Mouse (Mus musculus) cerebellum, postnatal 10 days (tissue): Measurements from ENCODE around the gene Rbpms2.
A peak's percentile ranks its signal among the peaks of the same experiment; 100 is the strongest.
"Not testable (repeated sequence)": the region's sequence is repeated elsewhere in the genome, so short reads cannot be mapped to it uniquely, and the experiment has no call there.

Source experiments
- DNase-seq, 2 experiments: peaks; one replicate each; pipeline ENCODE4 v3.0.0; 2021; ENCODE audit warnings: mixed read lengths in 2 of 2

Gene Rbpms2

DNA sequence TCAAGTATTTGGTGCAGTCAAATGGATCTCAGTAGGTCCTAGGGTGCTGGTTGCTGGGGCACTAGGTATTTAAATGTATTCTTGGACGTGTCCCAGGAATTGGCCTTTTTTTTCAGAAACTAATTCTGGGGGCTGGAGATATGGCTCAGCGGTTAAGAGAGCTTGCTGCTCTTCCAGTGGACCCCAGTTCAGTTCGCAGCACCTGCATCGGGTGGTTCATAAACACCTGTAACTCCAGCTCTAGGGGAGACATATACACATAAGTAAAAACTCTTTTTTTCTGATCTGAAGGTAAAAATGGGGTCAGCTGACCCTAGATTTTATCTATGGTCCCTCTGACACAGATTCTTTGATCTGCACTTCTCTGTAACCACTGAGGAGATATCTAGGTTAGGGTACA lies 8.3 kb upstream of the Rbpms2 start:
- no peak for DNase-seq

DNA sequence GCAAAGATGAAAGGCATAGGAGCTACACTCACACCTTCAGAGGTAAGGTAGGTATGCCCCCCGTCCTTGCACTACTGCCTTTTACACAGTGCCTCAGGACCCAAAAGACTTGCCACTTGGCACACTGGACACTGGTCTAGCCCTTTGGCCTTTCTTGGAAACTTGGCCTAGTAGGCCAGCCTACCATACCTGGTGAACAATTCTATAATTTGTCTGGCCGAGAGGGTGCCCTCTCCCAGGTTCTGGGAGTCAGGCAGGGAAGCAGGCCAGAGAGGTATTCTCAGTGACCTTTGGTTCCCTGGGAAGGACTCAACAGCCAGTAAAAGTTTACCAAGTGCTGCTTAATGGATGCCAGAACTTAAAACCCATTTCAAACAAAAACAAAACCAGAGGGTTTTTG lies 7.8 kb upstream of the Rbpms2 start:
- no peak for DNase-seq

DNA sequence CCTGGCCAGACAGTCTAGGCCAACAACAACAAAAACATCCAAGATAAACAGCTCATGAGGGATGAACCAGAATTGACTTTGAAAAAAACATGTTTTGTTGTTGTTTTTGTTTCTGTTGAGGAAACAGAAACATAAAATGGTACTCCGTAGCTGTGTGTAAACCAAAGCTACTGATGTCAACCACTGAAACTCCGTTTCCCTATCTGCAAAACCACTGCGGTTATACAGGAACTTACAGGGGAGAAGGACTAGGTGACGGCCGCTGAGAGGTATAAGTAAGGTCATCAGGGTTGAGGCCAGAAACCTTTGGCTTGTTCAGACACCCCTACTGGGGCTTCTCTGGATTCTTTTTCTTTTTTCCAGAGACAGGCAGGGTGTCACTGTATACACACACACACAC lies 6.6 kb upstream of the Rbpms2 start:
- DNase-seq = no peak

DNA sequence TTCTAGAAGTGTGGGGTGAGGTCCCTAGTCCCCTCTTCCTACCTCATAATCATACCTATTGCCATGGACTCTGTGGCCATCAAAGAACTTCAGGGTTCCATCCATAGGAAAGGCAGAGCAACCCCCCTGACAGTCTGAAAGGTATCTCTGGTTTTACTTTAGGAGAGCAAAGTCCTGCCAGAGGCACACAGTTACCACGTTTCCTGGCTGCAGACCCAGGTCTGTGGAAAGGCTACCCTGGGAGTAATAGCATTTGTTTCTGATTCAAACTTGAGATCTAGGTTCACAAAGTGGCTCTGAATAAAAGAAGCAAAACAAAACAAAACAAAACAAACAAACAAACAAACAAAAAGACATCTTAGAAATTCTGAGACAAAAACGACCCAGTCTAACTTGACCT lies 5.2 kb upstream of the Rbpms2 start:
- no peak for DNase-seq

DNA sequence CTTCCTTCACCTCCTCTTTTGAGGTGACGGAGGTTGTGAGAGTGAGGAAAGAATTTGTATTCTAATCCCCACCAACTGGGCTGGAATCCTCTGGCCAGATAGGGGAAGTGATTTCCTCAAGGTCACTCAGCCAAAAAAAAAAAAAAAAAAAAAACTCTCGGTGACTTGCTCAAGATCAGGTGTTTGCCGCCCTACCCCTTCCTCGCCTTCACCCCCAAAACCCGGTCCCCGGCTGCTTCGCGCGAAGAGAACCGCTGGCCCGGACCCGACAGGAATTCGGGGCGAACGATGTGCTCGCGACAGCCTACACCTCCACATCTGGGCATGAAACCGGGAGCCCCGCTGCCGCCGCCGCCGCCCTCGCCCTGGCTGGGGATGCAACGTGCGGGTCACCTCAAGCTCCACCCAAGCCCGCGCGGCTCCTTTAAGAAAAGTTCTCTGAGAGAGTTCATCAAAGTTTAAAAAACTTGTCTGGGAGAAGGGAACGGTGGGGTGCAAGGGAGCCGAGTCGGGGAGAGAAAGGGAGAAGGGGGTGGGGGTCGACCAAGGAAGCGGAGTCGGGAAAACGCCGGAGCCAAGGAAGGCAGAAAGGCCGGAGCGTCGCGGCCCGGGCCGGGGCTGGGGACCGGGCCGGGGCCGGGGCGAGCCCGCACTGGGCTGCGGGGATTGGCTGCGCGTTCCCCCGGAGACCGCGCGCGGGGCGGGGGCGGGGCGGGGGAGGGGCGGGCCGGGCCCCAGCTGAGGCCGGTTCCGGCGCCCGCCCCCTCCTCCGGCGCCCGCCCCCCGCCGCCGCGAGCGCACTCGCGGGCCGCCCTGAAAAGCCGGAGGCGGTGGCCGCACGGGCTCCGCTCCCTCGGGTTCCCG lies 551 bp downstream of the Rbpms2 start:
- peak; percentile 23 to 50 for DNase-seq

DNA sequence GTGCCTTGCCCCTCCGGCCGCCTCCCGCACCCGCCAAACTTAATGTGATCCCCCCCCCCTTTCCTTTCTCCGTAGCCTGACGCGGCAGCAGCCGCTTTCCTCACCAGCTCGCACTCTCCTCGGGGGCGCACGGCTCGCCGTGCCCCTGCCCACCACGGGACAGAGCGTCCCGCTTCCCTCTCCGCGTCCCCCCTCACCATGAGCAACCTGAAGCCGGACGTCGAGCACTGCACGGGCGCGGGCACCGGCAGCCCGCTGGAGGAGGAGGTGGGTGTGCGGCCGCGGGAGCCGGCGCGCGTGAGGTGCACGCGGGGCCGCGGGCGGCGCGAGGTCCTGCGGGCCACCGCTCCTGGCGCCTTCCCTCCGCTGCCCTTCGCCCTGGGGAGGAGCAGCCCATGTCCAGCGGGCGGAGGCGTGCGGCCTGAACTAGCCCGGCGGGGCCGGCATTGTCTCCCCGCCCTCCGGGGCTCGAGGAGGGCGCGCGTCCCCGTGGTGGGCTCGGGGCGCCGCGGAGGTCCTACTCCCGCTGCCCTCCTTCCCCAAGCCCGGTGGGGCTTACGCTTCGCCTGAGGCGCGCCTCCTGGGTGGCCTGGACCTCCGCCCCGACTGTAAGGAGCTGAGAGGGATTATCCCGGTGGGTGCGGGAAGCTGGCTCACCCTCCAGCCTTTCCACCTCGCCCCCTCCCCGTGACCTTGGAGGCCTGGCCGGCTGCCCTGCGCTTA lies 1.3 kb downstream of the Rbpms2 start:
- peak; percentile 32 for DNase-seq

DNA sequence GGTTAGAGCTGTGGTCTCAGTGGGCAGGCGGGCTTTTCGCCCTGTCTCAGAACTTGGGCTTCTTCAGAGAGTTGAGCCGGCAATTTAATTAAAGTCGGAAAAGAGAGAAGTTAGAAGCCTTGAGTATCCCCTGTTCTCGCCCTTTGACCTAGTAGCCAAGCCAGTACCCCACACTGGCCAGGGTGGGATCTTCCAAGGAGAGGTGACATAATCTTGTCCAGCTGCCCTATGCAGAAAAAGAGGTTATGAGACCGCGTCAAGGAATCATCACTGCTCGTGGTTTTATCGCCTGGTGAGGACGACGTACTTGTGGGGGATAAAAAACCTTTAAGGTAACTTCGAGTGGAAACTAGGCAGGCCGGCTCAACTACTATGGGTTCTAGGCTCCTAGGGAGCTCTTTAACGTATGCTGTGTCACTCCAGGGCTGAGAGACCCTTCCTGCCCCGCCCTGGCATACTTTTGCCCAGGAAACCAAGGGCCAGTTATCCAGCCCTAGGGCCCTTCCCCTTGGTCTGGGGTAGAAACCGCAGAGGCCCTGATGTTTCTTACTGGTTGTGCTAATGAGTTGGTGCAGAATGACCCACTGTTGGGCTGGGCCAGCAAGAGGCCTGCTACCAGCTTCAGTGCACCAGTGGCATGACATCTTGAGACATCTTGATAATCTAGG lies 2.0 kb downstream of the Rbpms2 start:
- DNase-seq = no peak

DNA sequence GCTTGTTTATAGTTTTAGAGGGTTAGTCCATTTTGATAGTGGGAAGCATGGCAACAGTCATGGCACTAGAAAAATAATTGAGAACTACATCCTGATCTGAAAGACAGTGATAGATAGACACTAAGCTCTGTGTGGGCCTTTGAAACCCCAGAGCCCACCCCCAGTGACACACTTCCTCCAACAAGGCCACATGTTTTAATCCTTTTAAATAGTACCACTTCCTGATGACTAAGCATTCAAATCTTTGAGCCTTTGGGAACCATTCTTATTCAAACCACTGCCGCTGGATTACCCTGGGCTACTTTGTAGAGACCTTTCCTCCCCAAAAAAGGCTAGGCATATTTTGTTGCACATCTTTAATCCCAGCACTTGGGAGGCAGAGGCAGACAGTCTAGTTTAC lies 6.3 kb downstream of the Rbpms2 start:
- DNase-seq = no peak

DNA sequence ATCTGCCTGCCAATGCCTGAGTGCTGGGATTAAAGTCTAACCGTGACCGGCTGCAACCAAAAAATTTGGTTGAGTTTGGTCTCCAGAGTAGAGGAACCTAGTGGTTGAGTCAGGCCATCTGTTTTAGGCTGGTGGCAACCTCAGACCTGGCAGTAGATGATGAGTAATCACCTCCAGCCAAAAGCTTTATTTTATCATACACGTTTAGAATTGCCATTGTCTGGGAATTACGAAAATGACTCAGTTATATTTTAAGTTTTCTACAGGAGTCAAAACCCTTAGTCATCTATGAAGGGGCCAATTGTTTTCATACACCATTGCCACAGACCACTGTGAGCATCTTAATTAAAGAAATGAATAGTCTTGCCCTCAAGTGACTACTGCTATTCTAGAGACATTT lies 7.5 kb downstream of the Rbpms2 start:
- no peak for DNase-seq

DNA sequence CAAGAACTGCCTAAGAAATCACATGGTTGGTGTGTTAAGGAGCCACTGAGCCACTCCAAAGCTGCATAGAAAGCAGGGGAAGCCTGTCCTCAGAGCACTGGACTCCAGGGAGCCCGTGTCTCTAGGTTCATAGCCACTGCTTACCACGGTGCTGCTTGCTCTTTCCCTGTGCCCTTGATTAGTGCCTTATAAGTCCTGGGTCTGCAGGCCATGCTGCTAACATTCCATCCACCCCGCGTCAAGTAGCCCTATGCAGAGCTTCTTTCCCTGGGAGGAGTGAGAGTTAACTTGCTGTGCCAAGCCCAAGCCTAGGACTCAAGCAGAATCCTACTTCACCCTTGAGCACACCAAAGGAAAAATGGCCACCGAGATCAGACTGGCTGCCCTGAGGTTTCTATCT lies 9.6 kb downstream of the Rbpms2 start:
- DNase-seq = no peak

DNA sequence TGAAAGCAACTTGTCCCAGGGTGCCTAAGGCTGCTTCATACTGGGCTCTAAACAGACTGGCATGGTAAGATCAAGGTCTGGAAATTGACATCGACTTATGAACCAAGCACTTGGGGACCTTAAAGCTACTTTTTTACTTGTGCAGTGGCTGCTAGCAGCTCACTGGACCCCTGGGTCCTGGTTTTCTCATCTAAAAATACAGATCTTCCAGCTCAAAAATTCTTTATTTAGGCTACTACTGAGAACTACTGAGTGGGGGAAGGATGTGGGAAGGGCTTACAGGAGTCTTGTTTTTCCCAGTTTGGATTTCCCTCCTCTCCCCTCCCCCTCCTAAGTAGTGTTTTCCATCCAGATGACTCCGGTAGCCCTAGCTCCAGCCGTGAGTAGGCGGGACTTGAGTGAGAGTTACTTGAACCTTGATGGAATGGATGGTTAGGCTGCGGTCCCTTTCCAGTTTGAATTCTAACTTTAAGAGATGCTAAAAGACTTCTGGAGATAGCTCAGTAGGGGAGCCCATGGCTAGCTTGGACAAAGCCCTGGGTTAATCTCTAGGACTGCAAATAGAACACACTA lies 11.5 kb downstream of the Rbpms2 start:
- no peak for DNase-seq

DNA sequence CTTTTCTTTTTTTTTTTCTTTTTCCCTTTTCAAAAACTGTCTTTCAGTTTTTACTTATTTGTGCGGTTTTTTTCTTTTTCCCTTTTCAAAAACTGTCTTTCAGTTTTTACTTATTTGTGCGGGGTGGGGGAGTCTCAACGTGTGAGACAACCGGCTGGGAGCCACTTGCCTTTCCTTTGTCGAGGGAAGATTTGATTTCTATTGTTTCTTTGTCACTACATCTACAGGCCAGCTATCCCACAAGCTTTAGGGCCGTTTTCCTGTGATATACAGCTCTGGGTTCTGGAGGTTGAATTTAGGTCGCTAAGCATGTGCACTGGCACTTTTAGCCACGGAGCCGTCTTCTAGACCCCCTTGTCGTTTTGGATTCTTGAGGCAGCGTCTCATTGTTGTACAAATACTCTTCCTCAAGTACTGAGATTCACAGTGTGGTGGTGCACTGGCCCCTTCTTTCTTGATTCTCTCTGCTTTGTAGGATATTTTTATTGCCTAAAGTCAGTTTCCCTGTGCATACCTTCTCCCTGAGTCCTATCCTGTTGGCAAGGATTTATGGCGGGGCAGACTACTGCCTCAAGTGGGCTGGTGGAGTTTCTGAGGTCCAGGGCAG lies 12.1 kb downstream of the Rbpms2 start:
- DNase-seq = no peak

DNA sequence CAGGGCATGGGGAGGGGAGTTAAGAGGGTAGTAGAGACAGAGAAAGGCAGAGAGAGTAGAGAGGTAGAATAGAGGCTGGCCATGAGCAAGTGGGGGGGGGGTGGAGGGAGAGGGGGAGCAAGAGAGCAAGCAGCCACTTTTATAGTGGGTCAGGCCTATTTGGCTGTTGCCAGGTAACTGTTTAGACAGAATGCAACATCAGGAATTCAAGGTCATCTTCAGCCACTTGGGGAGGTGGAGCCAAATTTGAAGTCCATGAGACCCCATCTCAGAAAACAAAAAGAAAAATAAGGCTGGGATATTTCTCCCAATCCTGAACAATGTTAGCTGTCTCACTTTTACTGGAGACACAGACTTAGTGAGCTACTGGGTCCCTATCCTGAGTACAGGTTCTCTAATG lies 13.1 kb downstream of the Rbpms2 start:
- no peak for DNase-seq

DNA sequence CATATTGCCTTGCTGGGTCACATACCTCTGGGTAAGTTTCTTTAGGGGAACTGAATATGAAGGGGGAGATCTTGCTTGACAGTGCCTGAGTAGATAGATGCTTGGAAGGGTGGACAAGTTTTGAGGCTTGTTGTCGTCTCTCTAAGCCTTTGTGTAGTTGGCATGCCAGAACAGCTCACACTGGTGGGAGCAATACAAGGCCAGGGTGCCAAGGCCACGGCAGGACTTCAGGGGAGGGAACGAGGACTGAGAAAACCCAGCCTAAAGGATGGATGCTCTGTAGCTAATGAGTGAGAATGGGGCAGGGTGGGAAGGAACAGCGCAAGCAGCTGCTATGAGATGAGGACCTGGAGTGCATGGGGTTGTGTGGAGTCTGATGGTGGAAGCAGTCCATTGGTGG lies 15.5 kb downstream of the Rbpms2 start:
- DNase-seq = no peak

DNA sequence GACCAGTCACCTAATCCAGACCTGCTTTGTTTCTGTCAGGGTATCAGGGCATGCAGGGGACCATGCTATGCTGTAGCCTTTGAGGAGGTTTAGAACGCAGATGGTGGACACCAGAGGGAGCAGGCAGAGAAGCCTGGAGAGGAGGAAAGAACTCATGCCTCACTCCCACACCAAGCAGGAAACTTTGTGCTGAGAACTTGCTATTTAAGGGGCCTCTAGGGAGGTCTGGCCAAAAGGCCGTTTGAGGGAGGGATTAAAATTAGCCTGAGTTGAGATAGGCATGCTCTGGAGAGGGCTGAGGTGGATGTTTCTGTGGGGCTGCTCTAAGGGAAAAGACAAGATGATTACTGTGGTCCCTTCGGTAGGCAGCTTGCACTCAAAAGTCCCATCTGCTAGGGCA lies 16.5 kb downstream of the Rbpms2 start:
- DNase-seq = no peak

DNA sequence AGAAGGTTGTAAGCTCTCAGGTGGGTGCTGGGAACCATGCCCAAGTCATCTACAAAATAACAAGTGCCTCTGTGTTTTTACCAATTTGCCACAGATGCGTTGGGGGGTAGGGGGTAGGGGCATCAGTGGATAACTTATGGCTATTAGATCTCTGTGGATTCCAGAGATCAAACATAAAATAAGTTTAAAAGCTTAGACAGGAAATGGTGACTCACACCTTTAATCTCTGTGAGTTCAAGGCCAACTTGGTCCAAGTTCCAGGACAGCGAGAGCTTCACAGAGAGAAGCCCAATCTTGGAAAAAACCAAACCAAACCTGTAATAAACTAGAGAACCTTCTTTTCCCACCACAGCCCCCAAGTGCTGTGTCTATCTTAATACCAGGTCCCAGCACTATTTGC lies 17.3 kb downstream of the Rbpms2 start:
- DNase-seq = no peak

DNA sequence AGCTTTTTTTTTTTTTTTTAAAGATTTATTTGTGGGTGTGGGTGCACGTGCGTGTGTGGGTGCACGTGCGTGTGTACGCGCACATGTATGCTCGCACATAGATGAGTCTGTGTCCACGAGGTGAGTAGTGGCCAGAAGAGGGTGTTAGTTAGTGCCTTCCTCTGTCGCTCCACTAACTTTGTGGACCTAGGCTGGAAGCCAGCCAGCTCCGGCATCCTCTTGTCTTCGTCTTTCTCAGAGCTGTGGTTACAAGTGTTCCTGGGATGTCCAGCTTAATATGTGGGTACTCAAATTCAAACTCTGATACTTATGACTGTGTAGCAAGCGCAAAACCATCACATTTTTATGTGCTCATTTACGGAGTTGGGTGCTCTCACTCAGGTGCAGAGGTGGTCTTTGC lies 19.3 kb downstream of the Rbpms2 start:
- no peak for DNase-seq

DNA sequence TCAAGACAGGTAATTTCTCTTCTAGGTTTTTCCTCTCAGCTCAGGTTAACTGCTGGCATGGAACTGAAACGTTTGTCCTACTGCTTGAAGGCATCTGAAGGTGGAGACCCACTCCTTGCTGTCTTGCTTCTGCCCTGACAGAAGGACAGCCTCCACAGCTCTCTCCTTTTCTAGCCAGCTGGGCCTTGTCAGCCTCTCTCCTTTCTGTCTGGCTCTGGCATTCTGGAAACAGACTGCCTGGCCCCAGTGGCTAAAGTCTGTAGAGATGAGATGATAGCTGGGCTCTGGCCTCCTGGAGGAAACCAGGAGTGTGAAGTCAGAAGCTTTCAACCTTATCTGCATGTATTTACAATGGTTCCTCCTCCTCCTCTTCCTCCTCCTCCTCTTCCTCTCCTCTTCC lies 20.5 kb downstream of the Rbpms2 start:
- DNase-seq = no peak

DNA sequence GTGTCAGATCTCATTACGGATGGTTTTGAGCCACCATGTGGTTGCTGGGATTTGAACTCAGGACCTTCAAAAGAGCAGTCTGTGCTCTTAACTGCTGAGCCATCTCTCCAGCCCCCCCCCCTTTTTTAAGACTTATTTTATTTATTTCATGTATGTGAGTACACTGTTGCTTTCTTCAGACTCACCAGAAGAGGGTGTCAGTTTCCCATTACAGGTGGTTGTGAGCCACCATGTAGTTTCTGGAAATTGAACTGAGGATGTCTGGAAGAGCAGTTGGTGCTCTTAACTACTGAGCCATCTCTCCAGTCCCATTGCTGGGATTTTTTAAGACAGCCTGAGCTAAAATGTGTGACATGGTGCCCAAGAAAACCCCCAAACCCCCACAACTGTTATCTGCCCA lies 22.5 kb downstream of the Rbpms2 start:
- DNase-seq = not testable (repeated sequence)

DNA sequence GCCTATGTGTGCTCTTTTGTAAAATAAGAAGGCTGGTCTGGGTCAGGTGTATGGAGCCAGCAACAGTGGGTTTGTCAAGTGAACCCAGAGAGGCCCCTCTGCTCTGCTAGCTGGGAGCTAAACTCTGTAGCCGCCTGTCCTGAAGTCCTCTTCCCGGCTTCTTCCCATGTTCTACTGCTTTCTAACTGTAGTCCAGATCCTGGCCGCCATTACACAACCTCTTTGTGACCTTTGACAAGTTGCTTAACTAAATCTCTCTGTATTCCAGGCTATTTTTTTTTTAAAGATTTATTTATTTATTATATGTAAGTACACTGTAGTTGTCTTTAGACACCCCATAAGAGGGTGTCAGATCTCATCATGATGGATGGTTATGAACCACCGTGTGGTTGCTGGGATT lies 24.3 kb downstream of the Rbpms2 start:
- no peak for DNase-seq

DNA sequence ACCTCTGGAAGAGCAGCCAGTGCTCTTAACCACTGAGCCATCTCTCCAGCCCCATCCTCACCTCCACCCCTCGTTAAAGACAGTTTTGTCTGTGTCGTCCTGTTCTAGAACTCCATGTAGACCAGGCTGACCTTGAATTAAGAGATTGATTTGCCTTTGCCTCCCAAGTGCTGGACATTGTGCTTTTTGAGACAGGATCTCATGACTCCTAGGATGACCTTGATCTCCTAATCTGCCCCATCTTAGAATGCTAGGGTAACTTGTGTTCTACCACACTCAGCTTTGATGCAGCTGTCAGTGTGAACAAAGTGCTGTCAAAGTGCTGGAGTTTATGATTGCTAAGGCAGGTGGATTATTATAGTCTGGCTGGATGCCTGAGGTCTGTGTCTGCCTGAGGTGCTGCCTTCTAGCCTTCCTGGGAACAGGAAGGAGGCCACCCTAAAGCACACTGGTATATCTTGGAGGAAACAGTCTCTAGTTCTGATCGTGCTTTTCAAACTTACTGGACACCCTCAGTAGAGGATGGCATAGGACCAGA lies 25.3 kb downstream of the Rbpms2 start:
- no peak for DNase-seq

DNA sequence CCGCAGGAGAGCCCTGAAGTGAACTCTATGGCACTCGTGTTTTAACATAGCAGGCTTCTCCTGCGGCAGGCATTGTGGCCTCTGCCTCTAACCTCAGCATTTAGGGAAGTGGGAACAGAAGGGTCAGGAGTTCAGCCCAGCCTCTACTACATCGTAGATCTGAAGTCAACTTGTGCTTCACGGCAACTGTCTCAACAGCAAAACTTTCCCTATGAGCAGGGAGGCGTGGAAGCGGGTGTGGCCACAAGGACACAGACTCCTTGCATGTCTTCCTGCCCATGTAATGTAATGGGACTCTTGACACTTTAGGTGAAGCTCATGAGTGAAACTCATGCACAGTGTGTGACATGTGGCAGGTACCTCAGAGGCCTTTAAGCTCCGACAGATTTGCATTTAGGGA lies 26.1 kb downstream of the Rbpms2 start:
- no peak for DNase-seq

DNA sequence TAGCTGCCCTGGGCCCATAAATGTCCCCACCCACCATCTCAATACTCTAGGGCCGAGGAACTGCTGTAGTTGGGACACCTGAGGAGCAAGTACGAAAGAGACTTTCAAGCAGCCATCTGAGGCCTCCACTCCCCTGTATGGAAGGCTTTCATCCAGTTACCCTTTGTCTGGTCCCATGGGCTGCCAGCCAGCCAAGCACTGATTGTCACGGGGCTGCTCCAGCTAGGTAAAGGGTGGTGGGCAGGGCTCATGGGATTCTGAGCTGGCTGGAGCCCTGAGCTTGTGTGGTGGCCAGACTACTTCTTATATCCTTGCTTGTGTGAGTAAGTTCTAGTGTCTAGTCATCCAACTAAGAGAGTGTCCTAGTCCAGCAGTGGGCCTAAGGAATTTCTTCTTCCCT lies 27.8 kb downstream of the Rbpms2 start:
- DNase-seq = no peak
